Mouse (Mus musculus): ENCODE data around the gene 2010109A12Rik. TPM values are rescaled to one million over a fixed set of nuclear protein-coding genes. Genes with fewer than 3 reads are reported as not detected.

Gene 2010109A12Rik
- polyA plus RNA-seq, 1 experiment = not detected

- H3K36me3 ChIP-seq (ENCODE audit: control insufficient read depth) = no peaks in the 10 kb centered on the region
- TF ChIP-seq GATA1 (IDR thresholded peaks at IDR 0.05; ENCODE audit: low read length) (peak; percentile 95), TAL1 (IDR thresholded peaks at IDR 0.05; ENCODE audit: low read length) (peak; percentile 96)
- H3K27me3 ChIP-seq (ENCODE audit: control insufficient read depth) = peaks cover 4% of the 10 kb centered on the region; the same call in 1 of the 2 replicates
- H3K9me3 ChIP-seq (ENCODE audit: control insufficient read depth, low read length) = no peaks in the 10 kb centered on the region
- H3K4me1 ChIP-seq (ENCODE audit: control insufficient read depth) = peaks cover 57% of the 10 kb centered on the region
- H3K4me3 ChIP-seq (replicated peaks) = peak overlapping the region; percentile 47
Observed at GRCm38 (mm10) chr5:93239590-93240544, 33.5 kb downstream of the 2010109A12Rik start.

- peaks cover 24% of the 10 kb centered on the region for H3K4me1 ChIP-seq (ENCODE audit: control insufficient read depth)
- peaks cover 4% of the 10 kb centered on the region; the same call in 1 of the 2 replicates for H3K27me3 ChIP-seq (ENCODE audit: control insufficient read depth)
- H3K36me3 ChIP-seq (ENCODE audit: control insufficient read depth) = no peaks in the 10 kb centered on the region
- TF ChIP-seq TAL1 (IDR thresholded peaks at IDR 0.05; ENCODE audit: low read length) (no peak), GATA1 (IDR thresholded peaks at IDR 0.05; ENCODE audit: low read length) (no peak)
- H3K4me3 ChIP-seq (replicated peaks) = no peak overlapping the region
- H3K9me3 ChIP-seq (ENCODE audit: control insufficient read depth, low read length) = no peaks in the 10 kb centered on the region
Observed at GRCm38 (mm10) chr5:93245280-93245679, 39.0 kb downstream of the 2010109A12Rik start.

- no peaks in the 10 kb centered on the region for H3K9me3 ChIP-seq (ENCODE audit: control insufficient read depth, low read length)
- H3K4me1 ChIP-seq (ENCODE audit: control insufficient read depth) = no peaks in the 10 kb centered on the region
- no peaks in the 10 kb centered on the region for H3K36me3 ChIP-seq (ENCODE audit: control insufficient read depth)
- no peak overlapping the region for H3K4me3 ChIP-seq (replicated peaks)
- TF ChIP-seq TAL1 (IDR thresholded peaks at IDR 0.05; ENCODE audit: low read length) (no peak), GATA1 (IDR thresholded peaks at IDR 0.05; ENCODE audit: low read length) (no peak)
- no peaks in the 10 kb centered on the region for H3K27me3 ChIP-seq (ENCODE audit: control insufficient read depth)
Observed at GRCm38 (mm10) chr5:93249940-93250578, 43.7 kb downstream of the 2010109A12Rik start.

DNA sequence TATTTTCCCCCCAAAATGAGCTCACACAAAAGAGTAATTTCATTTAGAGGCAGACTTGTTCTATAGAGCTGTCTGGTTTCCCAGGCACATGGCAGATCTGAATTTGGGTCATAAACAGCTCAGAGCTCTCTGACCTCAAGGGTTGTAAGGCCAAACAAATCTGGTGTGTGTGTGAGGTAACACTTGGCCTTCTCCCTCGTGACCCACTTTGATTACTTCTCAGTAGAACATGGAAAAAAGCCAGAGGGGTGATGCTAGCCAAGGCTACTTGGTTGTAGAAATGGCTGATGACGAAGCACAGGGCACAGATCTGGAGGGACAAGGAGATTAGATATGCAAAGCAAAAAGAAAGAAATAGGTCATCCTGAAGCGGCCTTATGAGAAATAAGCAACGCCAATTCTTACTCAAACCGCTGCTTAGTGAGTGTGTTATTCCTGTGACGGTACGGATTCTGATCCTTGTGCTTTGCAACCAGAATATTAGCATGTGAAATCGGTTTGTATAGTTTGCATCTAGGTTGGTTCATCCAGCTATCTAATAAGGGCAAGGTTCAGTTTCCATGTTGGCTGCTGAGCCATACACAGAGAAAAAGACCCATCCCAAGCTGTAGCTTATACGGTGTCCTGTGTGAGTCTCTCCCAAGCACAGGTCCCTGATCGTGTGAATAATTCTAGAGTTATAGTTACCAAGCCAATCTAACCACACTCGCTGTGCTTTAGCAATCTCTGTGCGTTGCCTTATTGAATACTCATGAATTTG, 44.9 kb downstream of the 2010109A12Rik start:
- Histone ChIP-seq H3K27me3 (ENCODE audit: control insufficient read depth) (no peaks in the 10 kb centered on the region), H3K4me3 (replicated peaks) (no peak overlapping the region), H3K9me3 (ENCODE audit: control insufficient read depth, low read length) (no peaks in the 10 kb centered on the region), H3K36me3 (ENCODE audit: control insufficient read depth) (no peaks in the 10 kb centered on the region), H3K4me1 (ENCODE audit: control insufficient read depth) (no peaks in the 10 kb centered on the region)
- TF ChIP-seq TAL1 (IDR thresholded peaks at IDR 0.05; ENCODE audit: low read length) = no peak
- TF ChIP-seq GATA1 (IDR thresholded peaks at IDR 0.05; ENCODE audit: low read length) = no peak

- Histone ChIP-seq H3K36me3 (ENCODE audit: control insufficient read depth) (no peaks in the 10 kb centered on the region), H3K27me3 (ENCODE audit: control insufficient read depth) (no peaks in the 10 kb centered on the region), H3K4me3 (replicated peaks) (no peak overlapping the region), H3K4me1 (ENCODE audit: control insufficient read depth) (no peaks in the 10 kb centered on the region), H3K9me3 (ENCODE audit: control insufficient read depth, low read length) (no peaks in the 10 kb centered on the region)
- no peak for TF ChIP-seq GATA1 (IDR thresholded peaks at IDR 0.05; ENCODE audit: low read length)
- TF ChIP-seq TAL1 (IDR thresholded peaks at IDR 0.05; ENCODE audit: low read length) = no peak
Observed at GRCm38 (mm10) chr5:93255759-93256265, 49.5 kb downstream of the 2010109A12Rik start.

- no peaks in the 10 kb centered on the region for H3K36me3 ChIP-seq (ENCODE audit: control insufficient read depth)
- H3K4me3 ChIP-seq (replicated peaks) = no peak overlapping the region
- H3K4me1 ChIP-seq (ENCODE audit: control insufficient read depth) = no peaks in the 10 kb centered on the region
- H3K9me3 ChIP-seq (ENCODE audit: control insufficient read depth, low read length) = no peaks in the 10 kb centered on the region
- H3K27me3 ChIP-seq (ENCODE audit: control insufficient read depth) = 0 out of 2 replicates have a peak, but pooled peaks cover 2% of the 10 kb centered on the region
- TF ChIP-seq GATA1 (IDR thresholded peaks at IDR 0.05; ENCODE audit: low read length) = no peak
- TF ChIP-seq TAL1 (IDR thresholded peaks at IDR 0.05; ENCODE audit: low read length) = no peak
Observed at GRCm38 (mm10) chr5:93256820-93257405, 50.6 kb downstream of the 2010109A12Rik start.

DNA sequence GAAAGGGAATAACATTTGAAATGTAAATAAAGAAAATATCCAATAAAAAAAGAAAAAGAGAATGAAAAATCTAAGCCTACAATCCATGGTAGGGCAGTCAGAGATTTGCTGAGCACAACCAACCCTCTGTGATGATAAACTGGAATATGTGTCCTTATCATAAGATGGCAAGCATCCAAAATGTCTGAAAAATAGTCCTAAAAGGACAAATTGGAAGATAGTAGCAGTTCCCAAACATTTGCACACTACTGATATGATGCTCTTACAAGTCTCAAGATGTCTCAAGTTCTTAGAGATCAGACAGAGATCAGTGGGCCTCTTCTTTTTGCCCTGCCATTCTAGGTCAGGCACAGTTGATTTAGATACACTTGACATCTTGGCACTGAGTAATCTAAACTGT, 53.0 kb downstream of the 2010109A12Rik start:
- Histone ChIP-seq H3K4me1 (ENCODE audit: control insufficient read depth) (no peaks in the 10 kb centered on the region), H3K27me3 (ENCODE audit: control insufficient read depth) (peaks cover 4% of the 10 kb centered on the region; the same call in 1 of the 2 replicates), H3K9me3 (ENCODE audit: control insufficient read depth, low read length) (no peaks in the 10 kb centered on the region), H3K4me3 (replicated peaks) (no peak overlapping the region), H3K36me3 (ENCODE audit: control insufficient read depth) (no peaks in the 10 kb centered on the region)
- TF ChIP-seq GATA1 (IDR thresholded peaks at IDR 0.05; ENCODE audit: low read length) (no peak), TAL1 (IDR thresholded peaks at IDR 0.05; ENCODE audit: low read length) (no peak)

DNA sequence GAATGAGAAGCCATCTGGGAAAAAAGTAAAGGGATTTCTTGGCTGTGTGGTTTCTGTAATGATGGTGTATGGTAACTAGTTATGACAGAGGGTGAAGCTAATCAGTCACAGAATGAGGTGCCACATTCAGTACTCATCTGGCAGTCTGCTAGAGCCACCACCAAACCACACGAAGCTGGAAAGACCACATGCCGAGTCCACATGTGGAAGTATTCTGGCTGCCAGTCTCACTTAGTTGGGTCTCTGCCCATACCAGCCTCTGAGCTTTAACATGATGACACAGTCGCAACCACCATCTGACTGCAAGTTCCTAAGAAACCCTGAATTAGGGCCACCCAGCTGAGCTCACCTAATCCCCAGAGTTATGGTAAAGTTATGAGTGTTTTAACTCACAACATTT, 54.7 kb downstream of the 2010109A12Rik start:
- no peaks in the 10 kb centered on the region for H3K9me3 ChIP-seq (ENCODE audit: control insufficient read depth, low read length)
- TF ChIP-seq GATA1 (IDR thresholded peaks at IDR 0.05; ENCODE audit: low read length) = no peak
- TF ChIP-seq TAL1 (IDR thresholded peaks at IDR 0.05; ENCODE audit: low read length) = no peak
- H3K36me3 ChIP-seq (ENCODE audit: control insufficient read depth) = no peaks in the 10 kb centered on the region
- H3K4me3 ChIP-seq (replicated peaks) = no peak overlapping the region
- H3K27me3 ChIP-seq (ENCODE audit: control insufficient read depth) = peaks cover 15% of the 10 kb centered on the region
- H3K4me1 ChIP-seq (ENCODE audit: control insufficient read depth) = no peaks in the 10 kb centered on the region
